Mouse (Mus musculus) C2C12 (cell line): ENCODE measurements at regions not wholly inside any gene's neighbourhood (a gene's known extent, or its start where the extent isn't known, plus 50 kb on each side); places are given as distances from the start of the nearest gene placed in this dataset.

Source experiments
- CEBPB ChIP-seq: IDR thresholded peaks from one replicate; pipeline ENCODE4 v1.6.1; 2011; ENCODE audit warnings: low read depth, mild to moderate bottlenecking, control low read depth, moderate library complexity
- MAX ChIP-seq: IDR thresholded peaks from one replicate; pipeline ENCODE4 v1.6.1; 2011; ENCODE audit warnings: mild to moderate bottlenecking, control low read depth
- MYOD1 ChIP-seq: IDR thresholded peaks from one replicate; pipeline ENCODE4 v1.6.1; 2011; ENCODE audit warnings: low read depth; ENCODE audit not compliant: control insufficient read depth, insufficient read length
- MYOG ChIP-seq: IDR thresholded peaks from one replicate; pipeline ENCODE4 v1.6.1; 2011; ENCODE audit not compliant: control insufficient read depth, insufficient read length; ENCODE audit errors: extremely low read depth
- USF1 ChIP-seq: IDR thresholded peaks from one replicate; pipeline ENCODE4 v1.6.1; 2011; ENCODE audit warnings: low read depth, mild to moderate bottlenecking, control low read depth, moderate library complexity

- TF ChIP-seq USF1 (no peak), MYOD1 (no peak), MYOG (no peak), MAX (no peak), CEBPB (no peak)
Measured at GRCm38 (mm10) chr1:164682867-164683599, 113.4 kb upstream of the Dpt start.
